In genomic region chr1:97963711-97964110, GRCm38 (mm10) we compare ENCODE assay signal across 17 mouse cellular contexts.
A peak's percentile ranks its signal among the peaks of the same experiment; 100 is the strongest.
DNase-seq lines count a peak whose midpoint lies in the region; ATAC-seq lines count a peak whose summit lies in the region.
"Had no signal": no experiment of that assay in that cellular context is flagged by ENCODE, and none has a peak within 500 bp of the region (broad histone marks: within the 10 kb centered on the region; RNA-seq: fewer than 3 reads in every experiment).

No protein-coding gene starts in this region.

- WGBS in forebrain, embryonic 16.5 days = 78% methylated on average over 2 of the region's 2 CpGs

- H3K27ac ChIP-seq in forebrain, embryonic 16.5 days (ENCODE audit: low read length) = no peak overlapping the region
- H3K27ac ChIP-seq: heart, embryonic 13.5 days; intestine, embryonic 15.5 days; kidney, postnatal 0 days; liver, embryonic 14.5 days had no signal

- no peak for ATAC-seq in forebrain, embryonic 16.5 days
- ATAC-seq: CD4-positive, CD25-positive, alpha-beta regulatory T cell, adult 4 months; forebrain, postnatal 0 days; intestine, embryonic 15.5 days had no signal

- DNase-seq in layer of hippocampus, adult 9-11 months = peak; percentile 29
- no peak for DNase-seq in layer of hippocampus, adult 18-20 months (ENCODE audit: low spot score in 2 of 2)
- DNase-seq in 3T3-L1 (ENCODE audit: low read depth, low spot score) = peak; percentile 6
- peak; percentile 72 for DNase-seq in brain, adult 2 months (ENCODE audit: low read depth, low spot score)
- DNase-seq in naive thymus-derived CD4-positive, alpha-beta T cell, adult 2 months (ENCODE audit: low read depth) = peak; percentile 2
- DNase-seq in cerebellum, adult 11 months = no peak
- DNase-seq: adrenal gland, postnatal 10 days; cerebellum, adult 9-11 months; forebrain, postnatal 0 days; gastrocnemius, postnatal 36 days; thymus, postnatal 4 days had no signal

- H3K9me3 ChIP-seq in forebrain, embryonic 16.5 days (ENCODE audit: control insufficient read depth, low read length) = no peaks in the 10 kb centered on the region
- H3K9me3 ChIP-seq: heart, embryonic 13.5 days; intestine, embryonic 15.5 days had no signal

- H3K36me3 ChIP-seq in forebrain, embryonic 16.5 days (ENCODE audit: control insufficient read depth, insufficient read depth) = no peaks in the 10 kb centered on the region
- H3K36me3 ChIP-seq: intestine, embryonic 15.5 days had no signal

- H3K9ac ChIP-seq in forebrain, embryonic 16.5 days (replicated peaks; ENCODE audit: low read depth, low read length) = no peak overlapping the region
- H3K9ac ChIP-seq: forebrain, postnatal 0 days; heart, embryonic 13.5 days; intestine, embryonic 15.5 days; liver, embryonic 14.5 days had no signal

- no peak overlapping the region for H3K4me2 ChIP-seq in forebrain, embryonic 16.5 days (ENCODE audit: low read length)
- H3K4me2 ChIP-seq: heart, embryonic 13.5 days; intestine, embryonic 15.5 days had no signal

- H3K4me3 ChIP-seq in forebrain, embryonic 16.5 days (replicated peaks; ENCODE audit: low read length) = no peak overlapping the region
- H3K4me3 ChIP-seq: heart, embryonic 13.5 days; intestine, embryonic 15.5 days had no signal

- peaks cover 4% of the 10 kb centered on the region; the same call in 1 of the 2 replicates for H3K4me1 ChIP-seq in forebrain, embryonic 16.5 days (replicated peaks; ENCODE audit: control insufficient read depth, insufficient read depth, low read length)
- H3K4me1 ChIP-seq: intestine, embryonic 15.5 days had no signal

- no peaks in the 10 kb centered on the region for H3K27me3 ChIP-seq in forebrain, embryonic 16.5 days (replicated peaks; ENCODE audit: control insufficient read depth, insufficient read depth, low read length)
- H3K27me3 ChIP-seq: heart, embryonic 13.5 days; intestine, embryonic 15.5 days had no signal

Comparison
In these comparisons a context has a peak if more than half of its experiments do, and no peak if none do; other contexts are left out.
1. DNase-seq: peak in layer of hippocampus, adult 9-11 months (single experiment), 3T3-L1 (single experiment), brain, adult 2 months (single experiment) and naive thymus-derived CD4-positive, alpha-beta T cell, adult 2 months (single experiment); none in layer of hippocampus, adult 18-20 months (0 of 2) and cerebellum, adult 11 months (single experiment).